Mouse (Mus musculus) ES-E14 (cell line): Measurements from ENCODE around the gene Gm17416.

ENCODE experiments used
- CHD2 ChIP-seq: IDR thresholded peaks from 2 replicates; pipeline ENCODE4 v1.6.1; 2014; ENCODE audit warnings: mild to moderate bottlenecking, low read depth, low read length, inconsistent platforms
- HCFC1 ChIP-seq: IDR thresholded peaks from 2 replicates; pipeline ENCODE4 v1.6.1; 2012; ENCODE audit warnings: low read length, inconsistent platforms, borderline replicate concordance; ENCODE audit not compliant: insufficient read depth
- ZC3H11A ChIP-seq: IDR thresholded peaks from 2 replicates; pipeline ENCODE4 v1.6.1; 2012; ENCODE audit warnings: low read depth, mild to moderate bottlenecking, inconsistent platforms, low read length, borderline replicate concordance
- ZNF384 ChIP-seq: IDR thresholded peaks from 2 replicates; pipeline ENCODE4 v1.6.1; 2012; ENCODE audit warnings: low read depth, low read length, inconsistent platforms

GRCm38 (mm10) chr2:152556655-152557054 lies 12.5 kb upstream of the Gm17416 start:
- no peak for TF ChIP-seq CHD2
- TF ChIP-seq ZC3H11A, result no peak
- TF ChIP-seq HCFC1, result no peak
- TF ChIP-seq ZNF384, result no peak
